Mouse (Mus musculus): ENCODE results near the gene Smyd4. TPM values are rescaled to one million over a fixed set of nuclear protein-coding genes. Genes with fewer than 3 reads are reported as not detected.
A peak's percentile ranks its signal among the peaks of the same experiment; 100 is the strongest.

Gene Smyd4
- polyA plus RNA-seq, 1 experiment from 2014 or later = 4.6 TPM

DNA sequence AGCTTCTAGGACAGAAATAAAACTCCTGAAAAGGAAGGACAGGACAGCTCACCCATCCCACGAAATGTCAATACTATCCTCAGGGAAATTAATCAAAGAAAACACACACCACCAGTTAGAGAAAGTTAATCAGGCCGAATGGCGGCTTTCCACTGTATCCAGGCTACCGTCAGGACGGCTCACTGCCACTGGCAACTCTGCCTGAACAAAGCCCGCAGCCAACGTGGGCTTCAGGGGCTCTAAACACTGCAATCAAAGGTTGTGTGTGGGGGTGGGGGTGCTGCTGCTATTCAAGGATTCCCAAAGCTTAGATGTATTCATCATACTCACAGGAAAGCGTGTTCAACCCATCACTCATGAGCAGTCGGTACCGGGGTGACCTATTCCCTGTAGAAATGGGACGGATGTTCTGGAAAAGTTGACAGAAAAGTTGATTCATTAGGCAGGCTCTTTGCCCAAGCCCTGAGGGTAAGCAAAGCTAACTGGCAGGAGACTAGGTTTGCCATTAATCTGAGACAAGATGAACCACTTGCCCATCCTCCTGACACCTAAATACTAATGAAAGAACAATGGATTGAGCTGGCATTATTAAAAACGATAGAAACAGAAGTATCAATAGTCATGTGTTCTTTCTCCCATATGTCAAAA is 7.4 kb upstream of the Smyd4 start:
- Histone ChIP-seq H3K36me3 (ENCODE audit: control insufficient read depth, insufficient read depth) (peaks cover 48% of the 10 kb centered on the region), H3K4me2 (ENCODE audit: low read depth, low read length) (no peak overlapping the region), H3K9ac (ENCODE audit: low read depth, low read length) (no peak overlapping the region), H3K4me1 (ENCODE audit: control insufficient read depth, low read depth, low read length) (peaks cover 18% of the 10 kb centered on the region), H3K27me3 (ENCODE audit: control insufficient read depth, insufficient read depth, low read depth, low read length) (no peaks in the 10 kb centered on the region), H3K9me3 (replicated peaks; ENCODE audit: control insufficient read depth, low read length) (no peaks in the 10 kb centered on the region), H3K4me3 (ENCODE audit: low read depth, low read length) (no peak overlapping the region), H3K27ac (ENCODE audit: low read length) (no peak overlapping the region)
- WGBS (ENCODE audit: insufficient replicate concordance) = 86% methylated on average over 12 of the region's 12 CpGs
- no peak for ATAC-seq (ENCODE audit: low read depth)

DNA sequence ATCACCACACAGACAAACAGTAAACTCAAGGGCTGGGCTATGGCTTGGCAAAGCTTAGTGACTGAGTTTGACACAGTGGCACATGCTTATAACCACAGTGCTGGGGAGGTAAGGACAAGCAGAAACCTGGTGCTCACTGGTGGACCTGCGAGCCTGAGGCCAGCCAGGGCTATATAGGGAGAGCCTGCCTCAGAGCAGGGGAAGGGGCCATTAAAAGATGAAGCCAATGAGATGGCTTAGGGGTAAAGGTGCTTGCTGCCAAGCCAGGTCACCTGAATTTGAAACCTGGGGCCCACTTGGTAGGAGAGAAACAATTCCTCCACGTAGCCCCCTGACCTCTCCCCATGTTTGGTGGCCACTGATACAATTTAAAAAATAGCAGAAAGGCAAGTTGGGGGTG is 5.1 kb upstream of the Smyd4 start:
- H3K27me3 ChIP-seq (ENCODE audit: control insufficient read depth, insufficient read depth, low read depth, low read length) = no peaks in the 10 kb centered on the region
- no peak for ATAC-seq (ENCODE audit: low read depth)
- H3K4me1 ChIP-seq (ENCODE audit: control insufficient read depth, low read depth, low read length) = peaks cover 20% of the 10 kb centered on the region
- H3K4me3 ChIP-seq (ENCODE audit: low read depth, low read length) = no peak overlapping the region
- WGBS (ENCODE audit: insufficient replicate concordance) = 73% methylated on average over 2 of the region's 2 CpGs
- no peak overlapping the region for H3K27ac ChIP-seq (ENCODE audit: low read length)
- no peaks in the 10 kb centered on the region for H3K9me3 ChIP-seq (replicated peaks; ENCODE audit: control insufficient read depth, low read length)
- peaks cover 34% of the 10 kb centered on the region for H3K36me3 ChIP-seq (ENCODE audit: control insufficient read depth, insufficient read depth)
- H3K4me2 ChIP-seq (ENCODE audit: low read depth, low read length) = no peak overlapping the region
- H3K9ac ChIP-seq (ENCODE audit: low read depth, low read length) = no peak overlapping the region

- Histone ChIP-seq H3K27me3 (ENCODE audit: control insufficient read depth, insufficient read depth, low read depth, low read length) (no peaks in the 10 kb centered on the region), H3K36me3 (ENCODE audit: control insufficient read depth, insufficient read depth) (peaks cover 24% of the 10 kb centered on the region), H3K27ac (ENCODE audit: low read length) (no peak overlapping the region), H3K9ac (ENCODE audit: low read depth, low read length) (no peak overlapping the region), H3K4me3 (ENCODE audit: low read depth, low read length) (no peak overlapping the region), H3K4me2 (ENCODE audit: low read depth, low read length) (no peak overlapping the region), H3K9me3 (replicated peaks; ENCODE audit: control insufficient read depth, low read length) (no peaks in the 10 kb centered on the region), H3K4me1 (ENCODE audit: control insufficient read depth, low read depth, low read length) (peaks cover 23% of the 10 kb centered on the region)
- ATAC-seq (ENCODE audit: low read depth) = no peak
- 61% methylated on average over 2 of the region's 2 CpGs for WGBS (ENCODE audit: insufficient replicate concordance)
Observed at GRCm38 (mm10) chr11:75344163-75344562, 4.1 kb upstream of the Smyd4 start.

- ATAC-seq (ENCODE audit: low read depth) = no peak
- no peaks in the 10 kb centered on the region for H3K9me3 ChIP-seq (replicated peaks; ENCODE audit: control insufficient read depth, low read length)
- H3K9ac ChIP-seq (ENCODE audit: low read depth, low read length) = no peak overlapping the region
- no peaks in the 10 kb centered on the region for H3K27me3 ChIP-seq (ENCODE audit: control insufficient read depth, insufficient read depth, low read depth, low read length)
- no peak overlapping the region for H3K4me3 ChIP-seq (ENCODE audit: low read depth, low read length)
- H3K36me3 ChIP-seq (ENCODE audit: control insufficient read depth, insufficient read depth) = peaks cover 22% of the 10 kb centered on the region
- no peak overlapping the region for H3K27ac ChIP-seq (ENCODE audit: low read length)
- H3K4me2 ChIP-seq (ENCODE audit: low read depth, low read length) = no peak overlapping the region
- WGBS (ENCODE audit: insufficient replicate concordance) = 90% methylated on average over 5 of the region's 5 CpGs
- H3K4me1 ChIP-seq (ENCODE audit: control insufficient read depth, low read depth, low read length) = peaks cover 27% of the 10 kb centered on the region
Observed at GRCm38 (mm10) chr11:75344716-75345115, 3.5 kb upstream of the Smyd4 start.

- 61% methylated on average over 3 of the region's 4 CpGs for WGBS (ENCODE audit: insufficient replicate concordance)
- peaks cover 4% of the 10 kb centered on the region for H3K36me3 ChIP-seq (ENCODE audit: control insufficient read depth, insufficient read depth)
- H3K9ac ChIP-seq (ENCODE audit: low read depth, low read length) = peak overlapping the region; percentile 27
- no peak overlapping the region for H3K27ac ChIP-seq (ENCODE audit: low read length)
- H3K4me1 ChIP-seq (ENCODE audit: control insufficient read depth, low read depth, low read length) = peaks cover 29% of the 10 kb centered on the region
- H3K9me3 ChIP-seq (replicated peaks; ENCODE audit: control insufficient read depth, low read length) = no peaks in the 10 kb centered on the region
- peak overlapping the region; percentile 63 for H3K4me2 ChIP-seq (ENCODE audit: low read depth, low read length)
- no peaks in the 10 kb centered on the region for H3K27me3 ChIP-seq (ENCODE audit: control insufficient read depth, insufficient read depth, low read depth, low read length)
- H3K4me3 ChIP-seq (ENCODE audit: low read depth, low read length) = peak overlapping the region; percentile 81
- ATAC-seq (ENCODE audit: low read depth) = no peak
Observed at GRCm38 (mm10) chr11:75346556-75347187, 1.6 kb upstream of the Smyd4 start.

DNA sequence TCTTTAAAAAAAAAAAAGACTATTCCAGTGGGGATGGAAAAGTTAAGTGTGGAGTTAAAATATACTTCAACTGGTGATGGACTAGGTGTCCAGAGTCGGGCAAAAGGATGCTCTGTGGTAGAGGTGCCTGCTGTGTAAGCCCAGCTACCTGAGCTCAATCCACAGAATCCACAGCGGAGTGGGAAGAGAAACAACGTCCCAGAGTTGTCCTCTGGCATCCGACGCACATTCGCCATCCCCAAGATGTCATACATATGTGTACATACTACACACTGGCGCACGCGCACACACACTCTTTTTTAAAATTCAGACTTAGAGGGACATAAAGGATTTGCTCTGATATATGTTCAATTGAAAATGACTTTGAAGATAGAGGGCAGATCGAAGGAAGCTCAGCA is 1.0 kb upstream of the Smyd4 start:
- Histone ChIP-seq H3K27me3 (ENCODE audit: control insufficient read depth, insufficient read depth, low read depth, low read length) (no peaks in the 10 kb centered on the region), H3K27ac (ENCODE audit: low read length) (no peak overlapping the region), H3K4me3 (ENCODE audit: low read depth, low read length) (peak overlapping the region; percentile 81), H3K9me3 (replicated peaks; ENCODE audit: control insufficient read depth, low read length) (no peaks in the 10 kb centered on the region), H3K36me3 (ENCODE audit: control insufficient read depth, insufficient read depth) (no peaks in the 10 kb centered on the region), H3K9ac (ENCODE audit: low read depth, low read length) (peak overlapping the region; percentile 91), H3K4me2 (ENCODE audit: low read depth, low read length) (peak overlapping the region; percentile 63), H3K4me1 (ENCODE audit: control insufficient read depth, low read depth, low read length) (peaks cover 29% of the 10 kb centered on the region)
- ATAC-seq (ENCODE audit: low read depth) = no peak
- whole genome bisulfite sequencing (ENCODE audit: insufficient replicate concordance) = 41% methylated on average over 10 of the region's 10 CpGs

DNA sequence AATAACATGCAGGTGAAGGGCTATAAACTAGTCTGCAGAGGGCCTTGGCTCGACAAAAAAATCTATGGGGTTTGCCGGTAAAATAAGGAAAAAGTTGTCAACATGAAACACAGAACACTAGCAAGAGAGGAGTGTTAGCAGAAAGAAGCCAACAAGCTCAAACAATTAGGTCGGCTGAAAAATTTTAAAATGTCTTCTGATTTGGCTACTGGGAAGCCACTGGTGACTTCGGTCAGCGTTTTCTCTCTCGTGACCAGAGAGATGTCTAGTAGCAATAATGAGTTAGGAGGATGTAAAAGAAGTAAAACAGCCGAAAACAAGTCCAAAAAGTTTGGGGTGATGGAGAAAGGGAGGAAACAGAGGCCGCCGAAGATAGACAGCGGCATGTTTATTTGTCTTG is 637 bp upstream of the Smyd4 start:
- peak overlapping the region; percentile 91 for H3K9ac ChIP-seq (ENCODE audit: low read depth, low read length)
- peak overlapping the region; percentile 81 for H3K4me3 ChIP-seq (ENCODE audit: low read depth, low read length)
- no peaks in the 10 kb centered on the region for H3K9me3 ChIP-seq (replicated peaks; ENCODE audit: control insufficient read depth, low read length)
- no peak for ATAC-seq (ENCODE audit: low read depth)
- peak overlapping the region; percentile 63 for H3K4me2 ChIP-seq (ENCODE audit: low read depth, low read length)
- no peaks in the 10 kb centered on the region for H3K27me3 ChIP-seq (ENCODE audit: control insufficient read depth, insufficient read depth, low read depth, low read length)
- peaks cover 29% of the 10 kb centered on the region for H3K4me1 ChIP-seq (ENCODE audit: control insufficient read depth, low read depth, low read length)
- under 1% methylated on average over 10 of the region's 10 CpGs for WGBS (ENCODE audit: insufficient replicate concordance)
- H3K27ac ChIP-seq (ENCODE audit: low read length) = peak overlapping the region; percentile 36
- no peaks in the 10 kb centered on the region for H3K36me3 ChIP-seq (ENCODE audit: control insufficient read depth, insufficient read depth)

- H3K4me1 ChIP-seq (ENCODE audit: control insufficient read depth, low read depth, low read length) = peaks cover 27% of the 10 kb centered on the region
Observed at GRCm38 (mm10) chr11:75348890-75349261, 643 bp downstream of the Smyd4 start.

GRCm38 (mm10) chr11:75351225-75351624 is 3.0 kb downstream of the Smyd4 start:
- Histone ChIP-seq H3K36me3 (ENCODE audit: control insufficient read depth, insufficient read depth) (no peaks in the 10 kb centered on the region), H3K4me3 (ENCODE audit: low read depth, low read length) (no peak overlapping the region), H3K27me3 (ENCODE audit: control insufficient read depth, insufficient read depth, low read depth, low read length) (no peaks in the 10 kb centered on the region), H3K9me3 (replicated peaks; ENCODE audit: control insufficient read depth, low read length) (no peaks in the 10 kb centered on the region), H3K27ac (ENCODE audit: low read length) (no peak overlapping the region), H3K4me2 (ENCODE audit: low read depth, low read length) (no peak overlapping the region), H3K4me1 (ENCODE audit: control insufficient read depth, low read depth, low read length) (peaks cover 21% of the 10 kb centered on the region), H3K9ac (ENCODE audit: low read depth, low read length) (no peak overlapping the region)
- no peak for ATAC-seq (ENCODE audit: low read depth)

More at GRCm38 (mm10) chr11:75348890-75349261, 643 bp downstream of the Smyd4 start:
- H3K27me3 ChIP-seq (ENCODE audit: control insufficient read depth, insufficient read depth, low read depth, low read length) = no peaks in the 10 kb centered on the region
- peak overlapping the region; percentile 78 for H3K9ac ChIP-seq (ENCODE audit: low read depth, low read length)
- no peak for ATAC-seq (ENCODE audit: low read depth)
- 41% methylated on average over 10 of the region's 10 CpGs for WGBS (ENCODE audit: insufficient replicate concordance)
- H3K4me3 ChIP-seq (ENCODE audit: low read depth, low read length) = peak overlapping the region; percentile 81
- H3K4me2 ChIP-seq (ENCODE audit: low read depth, low read length) = peak overlapping the region; percentile 94
- no peaks in the 10 kb centered on the region for H3K9me3 ChIP-seq (replicated peaks; ENCODE audit: control insufficient read depth, low read length)
- H3K36me3 ChIP-seq (ENCODE audit: control insufficient read depth, insufficient read depth) = no peaks in the 10 kb centered on the region
- peak overlapping the region; percentile 80 for H3K27ac ChIP-seq (ENCODE audit: low read length)
